Mouse (Mus musculus): ENCODE data around the gene Rnf187. TPM values are rescaled to one million over a fixed set of nuclear protein-coding genes. Genes with fewer than 3 reads are reported as not detected.

The Rnf187 gene
- polyA plus RNA-seq, 1 experiment from 2014 or later = 463 TPM

- Histone ChIP-seq H3K27me3 (replicated peaks; ENCODE audit: control insufficient read depth, insufficient read depth, low read length) (no peaks in the 10 kb centered on the region), H3K9ac (ENCODE audit: low read length) (no peak overlapping the region), H3K9me3 (replicated peaks; ENCODE audit: control insufficient read depth, low read length) (no peaks in the 10 kb centered on the region), H3K4me1 (ENCODE audit: control insufficient read depth, insufficient read depth, low read length) (no peaks in the 10 kb centered on the region; the same call in 1 of the 2 replicates), H3K36me3 (ENCODE audit: control insufficient read depth, insufficient read depth, low read length) (peaks cover 54% of the 10 kb centered on the region), H3K4me2 (ENCODE audit: low read length) (no peak overlapping the region), H3K4me3 (ENCODE audit: low read depth, low read length) (no peak overlapping the region), H3K27ac (ENCODE audit: low read depth, low read length) (no peak overlapping the region)
- DNase-seq (ENCODE audit: low spot score) (no peak), ATAC-seq (no peak)
- WGBS = 78% methylated on average over 4 of the region's 4 CpGs
Observed at GRCm38 (mm10) chr11:58931576-58931975, 7.1 kb downstream of the Rnf187 start.

GRCm38 (mm10) chr11:58930254-58930653 lies 8.5 kb downstream of the Rnf187 start:
- no peak for DNase-seq (ENCODE audit: low spot score)

DNA sequence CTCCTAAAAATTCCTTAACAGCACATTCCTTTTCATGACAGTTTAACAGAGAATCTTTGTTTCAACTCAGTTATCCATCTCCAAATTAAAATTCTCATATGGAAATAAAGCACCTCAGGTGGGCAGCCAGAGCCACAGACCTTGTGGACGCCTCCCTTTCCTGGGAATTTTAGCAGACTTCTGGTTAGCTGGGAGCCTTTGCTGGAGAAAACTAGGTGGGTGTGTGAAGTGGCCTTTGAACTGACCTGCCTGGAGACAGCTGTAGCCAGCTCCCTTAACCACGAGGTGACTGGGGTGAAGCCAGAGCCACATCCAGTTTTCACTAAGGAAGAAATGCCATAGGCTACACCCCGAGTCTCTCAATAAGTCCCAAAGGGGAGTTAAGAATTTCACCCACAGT lies 9.1 kb downstream of the Rnf187 start:
- Histone ChIP-seq H3K36me3 (ENCODE audit: control insufficient read depth, insufficient read depth, low read length) (peaks cover 38% of the 10 kb centered on the region), H3K4me2 (ENCODE audit: low read length) (no peak overlapping the region), H3K9me3 (replicated peaks; ENCODE audit: control insufficient read depth, low read length) (no peaks in the 10 kb centered on the region), H3K4me3 (ENCODE audit: low read depth, low read length) (no peak overlapping the region), H3K27me3 (replicated peaks; ENCODE audit: control insufficient read depth, insufficient read depth, low read length) (no peaks in the 10 kb centered on the region), H3K4me1 (ENCODE audit: control insufficient read depth, insufficient read depth, low read length) (no peaks in the 10 kb centered on the region), H3K9ac (ENCODE audit: low read length) (no peak overlapping the region), H3K27ac (ENCODE audit: low read depth, low read length) (no peak overlapping the region)
- 67% methylated on average over 3 of the region's 3 CpGs for WGBS
- no peak for ATAC-seq
- no peak for DNase-seq (ENCODE audit: low spot score)

More at GRCm38 (mm10) chr11:58930254-58930653, 8.5 kb downstream of the Rnf187 start:
- Histone ChIP-seq H3K9me3 (replicated peaks; ENCODE audit: control insufficient read depth, low read length) (no peaks in the 10 kb centered on the region), H3K4me2 (ENCODE audit: low read length) (no peak overlapping the region), H3K9ac (ENCODE audit: low read length) (no peak overlapping the region), H3K36me3 (ENCODE audit: control insufficient read depth, insufficient read depth, low read length) (peaks cover 43% of the 10 kb centered on the region), H3K27ac (ENCODE audit: low read depth, low read length) (no peak overlapping the region), H3K4me1 (ENCODE audit: control insufficient read depth, insufficient read depth, low read length) (no peaks in the 10 kb centered on the region), H3K27me3 (replicated peaks; ENCODE audit: control insufficient read depth, insufficient read depth, low read length) (no peaks in the 10 kb centered on the region), H3K4me3 (ENCODE audit: low read depth, low read length) (no peak overlapping the region)
- 91% methylated on average over 3 of the region's 3 CpGs for WGBS
- no peak for ATAC-seq

- H3K27ac ChIP-seq (ENCODE audit: low read depth, low read length) = no peak overlapping the region
- no peaks in the 10 kb centered on the region for H3K9me3 ChIP-seq (replicated peaks; ENCODE audit: control insufficient read depth, low read length)
- DNase-seq (ENCODE audit: low spot score) (no peak), ATAC-seq (no peak)
- no peaks in the 10 kb centered on the region for H3K27me3 ChIP-seq (replicated peaks; ENCODE audit: control insufficient read depth, insufficient read depth, low read length)
- no peaks in the 10 kb centered on the region for H3K4me1 ChIP-seq (ENCODE audit: control insufficient read depth, insufficient read depth, low read length)
- H3K4me3 ChIP-seq (ENCODE audit: low read depth, low read length) = no peak overlapping the region
- peaks cover 33% of the 10 kb centered on the region for H3K36me3 ChIP-seq (ENCODE audit: control insufficient read depth, insufficient read depth, low read length)
- WGBS = 73% methylated on average over 4 of the region's 4 CpGs
- no peak overlapping the region for H3K9ac ChIP-seq (ENCODE audit: low read length)
- H3K4me2 ChIP-seq (ENCODE audit: low read length) = no peak overlapping the region
Observed at GRCm38 (mm10) chr11:58929055-58929454, 9.7 kb downstream of the Rnf187 start.

- Histone ChIP-seq H3K36me3 (ENCODE audit: control insufficient read depth, insufficient read depth, low read length) (peaks cover 23% of the 10 kb centered on the region), H3K9ac (ENCODE audit: low read length) (0 out of 2 replicates have a peak overlapping the region, but pooled peaks have one; percentile 7), H3K27ac (ENCODE audit: low read depth, low read length) (no peak overlapping the region), H3K4me2 (ENCODE audit: low read length) (peak overlapping the region; percentile 28; the same call in 1 of the 2 replicates), H3K9me3 (replicated peaks; ENCODE audit: control insufficient read depth, low read length) (no peaks in the 10 kb centered on the region), H3K27me3 (replicated peaks; ENCODE audit: control insufficient read depth, insufficient read depth, low read length) (no peaks in the 10 kb centered on the region), H3K4me1 (ENCODE audit: control insufficient read depth, insufficient read depth, low read length) (no peaks in the 10 kb centered on the region), H3K4me3 (ENCODE audit: low read depth, low read length) (no peak overlapping the region)
- ATAC-seq = peak; percentile 66
- 36% methylated on average over 20 of the region's 20 CpGs for WGBS
- DNase-seq (ENCODE audit: low spot score) = peak; percentile 79
Observed at GRCm38 (mm10) chr11:58927790-58928651, 10.7 kb downstream of the Rnf187 start.

GRCm38 (mm10) chr11:58927053-58927452 lies 11.7 kb downstream of the Rnf187 start:
- ATAC-seq = no peak
- no peaks in the 10 kb centered on the region for H3K4me1 ChIP-seq (ENCODE audit: control insufficient read depth, insufficient read depth, low read length)
- 80% methylated on average over 2 of the region's 2 CpGs for WGBS

DNA sequence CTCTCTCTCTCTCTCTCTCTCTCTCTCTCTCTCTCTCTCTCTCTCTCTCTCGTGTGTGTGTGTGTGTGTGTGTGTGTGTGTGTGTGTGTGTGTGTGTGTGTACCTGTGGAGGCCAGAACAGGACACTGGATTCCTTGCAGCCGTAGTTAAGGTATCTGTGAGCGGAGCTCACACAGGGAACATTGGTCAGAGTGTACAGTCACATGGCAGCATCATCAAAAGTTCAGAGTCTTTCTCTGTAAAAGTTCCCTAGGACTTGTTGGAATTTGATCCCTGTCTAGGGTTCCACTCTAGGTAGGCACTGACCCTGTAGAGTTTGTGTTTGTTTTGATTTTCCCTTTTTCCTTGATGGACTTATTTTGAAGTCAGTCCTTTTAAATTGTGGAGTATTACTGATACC lies 12.1 kb downstream of the Rnf187 start:
- DNase-seq (ENCODE audit: low spot score) (no peak), ATAC-seq (no peak)
- Histone ChIP-seq H3K36me3 (ENCODE audit: control insufficient read depth, insufficient read depth, low read length) (peaks cover 9% of the 10 kb centered on the region), H3K4me3 (ENCODE audit: low read depth, low read length) (no peak overlapping the region), H3K27me3 (replicated peaks; ENCODE audit: control insufficient read depth, insufficient read depth, low read length) (no peaks in the 10 kb centered on the region), H3K27ac (ENCODE audit: low read depth, low read length) (no peak overlapping the region), H3K9ac (ENCODE audit: low read length) (no peak overlapping the region), H3K4me1 (ENCODE audit: control insufficient read depth, insufficient read depth, low read length) (no peaks in the 10 kb centered on the region), H3K4me2 (ENCODE audit: low read length) (no peak overlapping the region), H3K9me3 (replicated peaks; ENCODE audit: control insufficient read depth, low read length) (no peaks in the 10 kb centered on the region)
- WGBS = 94% methylated on average over 2 of the region's 3 CpGs

More at GRCm38 (mm10) chr11:58927053-58927452, 11.7 kb downstream of the Rnf187 start:
- H3K27ac ChIP-seq (ENCODE audit: low read depth, low read length) = no peak overlapping the region
- H3K9ac ChIP-seq (ENCODE audit: low read length) = no peak overlapping the region
- no peaks in the 10 kb centered on the region for H3K27me3 ChIP-seq (replicated peaks; ENCODE audit: control insufficient read depth, insufficient read depth, low read length)
- no peak for DNase-seq (ENCODE audit: low spot score)
- H3K4me3 ChIP-seq (ENCODE audit: low read depth, low read length) = no peak overlapping the region
- no peak overlapping the region for H3K4me2 ChIP-seq (ENCODE audit: low read length)
- no peaks in the 10 kb centered on the region for H3K9me3 ChIP-seq (replicated peaks; ENCODE audit: control insufficient read depth, low read length)
- H3K36me3 ChIP-seq (ENCODE audit: control insufficient read depth, insufficient read depth, low read length) = peaks cover 13% of the 10 kb centered on the region

DNA sequence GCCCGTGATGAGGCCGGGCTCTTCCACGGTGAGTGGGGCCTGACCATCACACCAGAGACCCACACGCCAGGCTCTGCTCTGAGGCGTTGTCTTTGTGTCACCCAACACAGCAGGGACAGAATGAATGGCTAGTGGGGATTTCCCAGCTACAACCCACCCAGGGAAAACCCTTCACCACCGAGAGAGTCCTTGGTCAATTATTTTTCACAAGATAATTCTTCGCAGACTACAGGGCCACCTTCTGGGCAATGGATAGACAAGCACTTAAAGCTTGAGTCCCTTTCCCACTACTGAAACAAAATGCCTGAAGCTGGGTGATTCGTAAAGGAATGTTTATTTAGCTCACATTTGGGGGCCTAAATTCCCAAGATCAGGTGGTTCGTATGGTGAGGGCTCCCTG lies 16.3 kb downstream of the Rnf187 start:
- H3K4me2 ChIP-seq (ENCODE audit: low read length) = no peak overlapping the region

GRCm38 (mm10) chr11:58918759-58919158 lies 20.0 kb downstream of the Rnf187 start:
- no peak overlapping the region for H3K4me3 ChIP-seq (ENCODE audit: low read depth, low read length)
- no peak overlapping the region for H3K9ac ChIP-seq (ENCODE audit: low read length)
- no peak for ATAC-seq
- DNase-seq (ENCODE audit: low spot score) = no peak
- WGBS = 66% methylated on average over 5 of the region's 5 CpGs
- no peaks in the 10 kb centered on the region for H3K36me3 ChIP-seq (ENCODE audit: control insufficient read depth, insufficient read depth, low read length)
- H3K4me2 ChIP-seq (ENCODE audit: low read length) = no peak overlapping the region
- H3K9me3 ChIP-seq (replicated peaks; ENCODE audit: control insufficient read depth, low read length) = no peaks in the 10 kb centered on the region
- H3K4me1 ChIP-seq (ENCODE audit: control insufficient read depth, insufficient read depth, low read length) = no peaks in the 10 kb centered on the region
- H3K27me3 ChIP-seq (replicated peaks; ENCODE audit: control insufficient read depth, insufficient read depth, low read length) = no peaks in the 10 kb centered on the region
- no peak overlapping the region for H3K27ac ChIP-seq (ENCODE audit: low read depth, low read length)

More for the DNA sequence above, 16.3 kb downstream of the Rnf187 start:
- Histone ChIP-seq H3K4me3 (ENCODE audit: low read depth, low read length) (no peak overlapping the region), H3K9ac (ENCODE audit: low read length) (no peak overlapping the region), H3K4me1 (ENCODE audit: control insufficient read depth, insufficient read depth, low read length) (no peaks in the 10 kb centered on the region), H3K9me3 (replicated peaks; ENCODE audit: control insufficient read depth, low read length) (no peaks in the 10 kb centered on the region), H3K27me3 (replicated peaks; ENCODE audit: control insufficient read depth, insufficient read depth, low read length) (no peaks in the 10 kb centered on the region), H3K36me3 (ENCODE audit: control insufficient read depth, insufficient read depth, low read length) (no peaks in the 10 kb centered on the region), H3K27ac (ENCODE audit: low read depth, low read length) (no peak overlapping the region)
- DNase-seq (ENCODE audit: low spot score) (no peak), ATAC-seq (no peak)
- 85% methylated on average over 9 of the region's 9 CpGs for WGBS
